Mouse (Mus musculus): ENCODE data around the gene Ebf1.

- TF ChIP-seq CTCF (IDR thresholded peaks at IDR 0.05; ENCODE audit: control insufficient read depth, insufficient read depth, low read length) (no peak), POLR2A (IDR thresholded peaks at IDR 0.05; ENCODE audit: borderline replicate concordance, control insufficient read depth, low read depth, low read length) (no peak)
Measured at GRCm38 (mm10) chr11:44695416-44695815, 78.3 kb downstream of the Ebf1 start.

All from bone marrow, adult 2 months (tissue).